Mouse (Mus musculus) v-Abl transformed pro-B cells (cell line): ENCODE data around the gene Cd63.

ENCODE experiments used
- in situ Hi-C, 2 experiments: fragments of 400-800 bp; cut with MboI; formaldehyde crosslinking; loops; one replicate each; pipeline ENCODE4 v1.15.1; 2025; ENCODE audit not compliant: unreplicated experiment in 2 of 2

Cd63 gene

DNA sequence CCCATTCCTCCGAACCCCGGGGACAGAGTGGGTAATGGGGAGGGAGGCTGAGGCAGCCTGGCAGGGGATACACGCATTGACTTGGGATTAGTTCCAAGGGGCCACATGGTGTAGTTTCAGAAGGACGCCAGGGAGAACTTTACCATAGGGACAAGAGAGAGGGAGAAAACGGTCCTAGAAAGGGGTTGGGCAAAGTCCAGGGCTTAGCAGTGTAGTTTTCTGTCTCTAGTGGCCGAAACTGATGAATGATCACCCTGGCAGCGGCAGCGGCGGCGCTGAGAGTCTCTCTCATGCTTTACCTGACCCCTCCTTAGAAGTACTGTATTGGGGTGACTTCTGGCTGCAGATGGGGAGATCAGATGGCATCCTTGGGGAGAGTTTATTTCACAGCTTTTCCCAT is 57.6 kb downstream of the Cd63 start:
- in situ Hi-C loops = no loop called here

DNA sequence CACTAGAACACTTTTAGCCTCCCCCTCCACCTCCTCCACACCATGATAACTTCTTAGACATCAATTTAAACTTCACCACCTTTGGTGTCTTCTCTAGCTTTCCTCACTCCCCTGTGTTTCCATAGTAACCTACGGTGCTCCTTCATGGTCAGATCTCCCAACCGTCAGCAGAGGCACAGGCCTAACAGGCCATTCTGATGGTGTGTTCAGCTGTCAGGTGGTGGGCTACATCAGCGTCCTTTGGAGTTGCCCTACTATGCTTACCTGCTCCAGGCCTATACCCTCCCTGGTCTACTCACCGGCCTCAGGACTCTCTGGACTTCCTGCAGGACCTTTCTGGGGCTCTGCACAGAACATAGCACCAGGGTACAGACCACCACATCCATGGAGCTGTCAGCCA is 59.4 kb downstream of the Cd63 start:
- in situ Hi-C loops = no loop called here

DNA sequence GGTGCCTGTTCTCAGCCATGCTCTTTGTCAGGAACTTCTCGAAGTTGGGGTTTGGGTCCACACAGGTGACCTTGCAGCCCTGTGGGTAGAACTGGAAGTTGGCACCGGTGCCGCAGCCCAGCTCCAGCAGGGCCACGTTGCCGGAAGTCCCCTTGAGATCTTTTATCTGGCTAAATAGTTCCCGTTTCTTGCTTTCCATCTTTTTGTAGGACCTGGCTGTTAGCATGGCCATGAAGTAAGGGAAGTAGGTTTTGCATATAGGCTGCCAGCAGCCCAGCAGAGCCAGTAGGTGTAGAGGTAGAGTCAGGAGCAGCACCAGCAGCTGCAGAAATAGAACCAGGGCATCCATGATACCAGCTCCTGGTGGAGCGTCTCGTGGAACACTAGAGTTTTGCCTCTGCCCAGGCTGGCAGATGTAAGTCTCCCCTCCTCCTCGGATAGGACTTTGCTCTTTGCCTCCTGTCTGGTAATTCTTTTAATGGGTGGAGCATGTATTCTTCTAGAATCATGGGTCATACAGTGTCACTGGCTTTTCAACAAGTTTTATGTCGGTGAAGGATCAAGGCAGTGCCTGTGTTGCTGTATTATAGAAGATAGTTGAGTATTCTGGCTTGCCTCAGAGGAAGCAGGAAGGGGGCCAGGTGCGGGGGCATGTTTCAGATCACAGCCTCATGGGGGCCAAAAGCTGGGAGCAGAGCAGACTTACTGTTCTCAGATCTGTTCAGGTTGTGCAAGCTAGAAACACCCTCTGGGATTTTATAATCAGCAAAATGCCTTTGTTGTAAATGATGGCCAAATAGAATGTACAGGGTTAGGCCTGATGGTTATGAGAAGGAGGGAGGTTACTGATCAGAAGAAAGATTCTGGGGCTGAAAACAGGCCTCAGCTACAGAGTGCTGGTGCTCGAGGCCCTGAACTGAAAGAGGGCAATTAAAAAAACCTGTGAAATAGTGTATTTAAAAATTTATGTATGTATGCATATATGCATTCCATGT is 60.1 kb downstream of the Cd63 start, which contains the start of gene Mettl7b:
Mettl7b (minus strand) TSS at position 399 of the 995 bp plus-strand sequence.
- in situ Hi-C loops = no loop called here
